Comparison of ENCODE assay signal across 8 mouse cellular contexts in the genomic region with DNA sequence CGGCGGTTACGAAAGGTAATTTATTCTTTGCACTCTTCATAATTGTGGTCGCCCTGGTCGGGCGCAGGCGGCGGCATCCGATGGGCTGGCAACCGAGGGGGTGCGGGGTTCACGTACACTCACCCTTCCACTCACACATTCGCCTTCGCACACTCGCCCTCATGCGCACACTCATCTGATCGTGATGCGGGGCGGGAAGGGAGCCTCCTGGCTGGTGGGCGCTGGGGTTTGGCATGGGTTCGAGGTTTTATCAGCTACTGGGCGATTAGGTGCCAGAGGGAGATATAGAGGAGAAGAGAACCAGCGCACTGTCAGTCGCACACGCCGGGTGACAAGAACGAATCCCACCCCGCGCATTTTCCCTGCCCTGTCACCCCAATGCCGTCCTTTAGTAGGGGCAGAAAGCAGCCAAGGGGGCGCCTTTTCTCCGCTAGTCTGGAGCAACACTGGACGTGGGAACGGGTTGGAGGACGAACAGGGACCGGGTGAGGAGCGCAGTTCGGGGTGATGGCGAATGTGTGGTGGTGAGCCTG. TPM values are rescaled to one million over a fixed set of nuclear protein-coding genes. Genes with fewer than 3 reads are reported as not detected.
DNase-seq lines count a peak whose midpoint lies in the region; ATAC-seq and TF ChIP-seq lines count a peak whose summit lies in the region.

No protein-coding gene starts in this region.

- peak; percentile 66 for DNase-seq in brain, embryonic 14.5 days (ENCODE audit: low read depth)
- DNase-seq in heart, postnatal 4 days: peak; percentile 43
- DNase-seq in left cerebral cortex, adult 8-10 months (ENCODE audit: low spot score in 2 of 2): peak; percentile 57 to 59
- peak; percentile 56 for DNase-seq in lung, postnatal 14 days
- peak; percentile 55 for DNase-seq in right cerebral cortex, postnatal 14 days

- H3K9ac ChIP-seq in forebrain, embryonic 15.5 days (replicated peaks): peak overlapping the region; percentile 86

- H3K79me2 ChIP-seq in C2C12 (ENCODE audit: control insufficient read depth, insufficient read depth): peaks cover 57% of the 10 kb centered on the region

- TF ChIP-seq POLR2A in brain, embryonic 14.5 days (IDR thresholded peaks at IDR 0.05; ENCODE audit: borderline replicate concordance, extremely low read depth, insufficient read depth, insufficient read length, poor library complexity, severe bottlenecking): no peak

- TF ChIP-seq CTCF in C2C12 (IDR thresholded peaks at IDR 0.05; ENCODE audit: control insufficient read depth, insufficient read depth, insufficient read length): no peak
- 0 out of 2 replicates have a peak, but pooled peaks have one; percentile 5 for TF ChIP-seq CTCF in brain, embryonic 14.5 days (IDR thresholded peaks at IDR 0.05; ENCODE audit: borderline replicate concordance, extremely low read depth, insufficient read depth, insufficient read length)

- peaks cover 22% of the 10 kb centered on the region for H3K4me1 ChIP-seq in forebrain, embryonic 15.5 days

- ATAC-seq in forebrain, embryonic 15.5 days (replicated peaks): 0 out of 2 replicates have a peak, but pooled peaks have one; percentile 2
- ATAC-seq in activated CD4-positive, CD25-positive, alpha-beta regulatory T cell, adult 4 months: no peak

- H3K4me3 ChIP-seq in C2C12 (ENCODE audit: insufficient read depth, poor library complexity, severe bottlenecking): peak overlapping the region; percentile 85
- peak overlapping the region; percentile 77 for H3K4me3 ChIP-seq in forebrain, embryonic 15.5 days

- H3K27me3 ChIP-seq in C2C12 (ENCODE audit: control insufficient read depth, insufficient read depth, insufficient read length): no peaks in the 10 kb centered on the region
- H3K27me3 ChIP-seq in forebrain, embryonic 15.5 days: peaks cover 5% of the 10 kb centered on the region; the same call in 1 of the 2 replicates

- H3K36me3 ChIP-seq in C2C12 (ENCODE audit: control insufficient read depth, insufficient read depth): no peaks in the 10 kb centered on the region
- H3K36me3 ChIP-seq in forebrain, embryonic 15.5 days: no peaks in the 10 kb centered on the region

- peak overlapping the region; percentile 89 for H3K4me2 ChIP-seq in forebrain, embryonic 15.5 days (replicated peaks)

- no peaks in the 10 kb centered on the region for H3K9me3 ChIP-seq in forebrain, embryonic 15.5 days

- peak overlapping the region; percentile 98 for H3K27ac ChIP-seq in forebrain, embryonic 15.5 days (replicated peaks)

- peak overlapping the region; percentile 73 for H3ac ChIP-seq in C2C12 (ENCODE audit: control insufficient read depth, insufficient read length, low read depth)

- peaks cover 55% of the 10 kb centered on the region for H3K79me3 ChIP-seq in C2C12 (ENCODE audit: low read depth)

- WGBS in forebrain, embryonic 15.5 days: under 1% methylated on average over 39 of the region's 39 CpGs

TF ChIP-seq in C2C12, 6 proteins besides CTCF, POLR2A, EP300 and RAD21:
- no peak for TF ChIP-seq MYOG (IDR thresholded peaks at IDR 0.05; ENCODE audit: control insufficient read depth, extremely low read depth, insufficient read length)
- TF ChIP-seq FOSL1 (IDR thresholded peaks at IDR 0.05; ENCODE audit: insufficient read depth, low read length, poor library complexity, severe bottlenecking): no peak
- TF ChIP-seq MAX (IDR thresholded peaks at IDR 0.05): peak; percentile 31
- TF ChIP-seq CEBPB (IDR thresholded peaks at IDR 0.05; ENCODE audit: low read depth): no peak
- TF ChIP-seq USF1 (IDR thresholded peaks at IDR 0.05; ENCODE audit: low read depth): no peak
- no peak for TF ChIP-seq MYOD1 (IDR thresholded peaks at IDR 0.05; ENCODE audit: control insufficient read depth, insufficient read length, low read depth)

RNA-seq across cellular contexts. Expression of a gene that starts 1.5 kb away (rescaled TPM):
- 9.8 TPM for polyA plus RNA-seq in C2C12 (2012; fragmentation: generic; extraction: Trizol)
- 53.9 and 89.2 TPM in 2 replicates for polyA plus RNA-seq in brain, embryonic 14.5 days (2012; rRNA removed)
- polyA plus RNA-seq in forebrain, embryonic 15.5 days (2015; fragmentation: Nextera tagmentation; extraction: Ambion mirVana): 47.5 and 51.3 TPM in 2 replicates
- 10 to 100 TPM; 11.8 to 13.1 TPM for total RNA-seq in heart, postnatal 4 days (2021)
- 100 to 1,000 TPM; 202 to 218 (median 203) TPM for total RNA-seq in left cerebral cortex, adult 8-10 months (2022)
- polyA plus RNA-seq in activated CD4-positive, CD25-positive, alpha-beta regulatory T cell, adult 4 months (2017; shearing (Covaris generic)): 1 to 10 TPM in 1 of 2 experiments, not detected in 1; 1.4 TPM
